Comparison of ENCODE assay signal across 21 mouse cellular contexts in genomic region chr19:37044431-37044830, GRCm38 (mm10).
DNase-seq lines count a peak whose midpoint lies in the region; ATAC-seq and TF ChIP-seq lines count a peak whose summit lies in the region.
"Had no signal": no experiment of that assay in that cellular context is flagged by ENCODE, and none has a peak within 500 bp of the region (broad histone marks: within the 10 kb centered on the region; RNA-seq: fewer than 3 reads in every experiment).

No protein-coding gene starts in this region.

- H3K27me3 ChIP-seq in stomach, postnatal 0 days (ENCODE audit: control insufficient read depth, insufficient read depth, low read length) = no peaks in the 10 kb centered on the region
- H3K27me3 ChIP-seq: embryonic facial prominence, embryonic 15.5 days; heart, embryonic 13.5 days; hindbrain, embryonic 12.5 days had no signal

- no peak for TF ChIP-seq POLR2A in brain, embryonic 14.5 days (IDR thresholded peaks at IDR 0.05; ENCODE audit: borderline replicate concordance, extremely low read depth, insufficient read depth, insufficient read length, poor library complexity, severe bottlenecking)

- no peaks in the 10 kb centered on the region for H3K4me1 ChIP-seq in stomach, postnatal 0 days (replicated peaks; ENCODE audit: control insufficient read depth, insufficient read depth)
- H3K4me1 ChIP-seq: embryonic facial prominence, embryonic 15.5 days; heart, embryonic 13.5 days; hindbrain, embryonic 12.5 days had no signal

- peak; percentile 41 to 67 for DNase-seq in lung, adult 18-20 months
- DNase-seq in lung, postnatal 14 days = no peak
- DNase-seq in Muller cell, postnatal 12 days (ENCODE audit: inconsistent ontology term) = peak; percentile 26
- peak; percentile 51 for DNase-seq in brain, embryonic 14.5 days (ENCODE audit: low read depth)
- peak; percentile 36 for DNase-seq in stomach, postnatal 0 days (ENCODE audit: low spot score)
- DNase-seq: adrenal gland, adult 8-10 months; adrenal gland, postnatal 36 days; cerebellum, adult 11 months; cerebellum, adult 8-10 months; cerebellum, postnatal 14 days; embryo, embryonic 11 days; gastrocnemius, adult 2 months; gastrocnemius, postnatal 25 days; heart, adult 11 months; heart, postnatal 36 days had no signal

- no peak overlapping the region for H3K4me2 ChIP-seq in stomach, postnatal 0 days (replicated peaks; ENCODE audit: low read depth)
- H3K4me2 ChIP-seq: embryonic facial prominence, embryonic 15.5 days; heart, embryonic 13.5 days; hindbrain, embryonic 12.5 days had no signal

- TF ChIP-seq CTCF in brain, embryonic 14.5 days (IDR thresholded peaks at IDR 0.05; ENCODE audit: borderline replicate concordance, extremely low read depth, insufficient read depth, insufficient read length) = no peak
- no peak for TF ChIP-seq CTCF in stomach, postnatal 0 days (IDR thresholded peaks at IDR 0.05; ENCODE audit: low read depth)

- H3K9me3 ChIP-seq in stomach, postnatal 0 days (ENCODE audit: control insufficient read depth, low read length) = no peaks in the 10 kb centered on the region
- H3K9me3 ChIP-seq: embryonic facial prominence, embryonic 15.5 days; heart, embryonic 13.5 days; hindbrain, embryonic 12.5 days had no signal

- H3K9ac ChIP-seq in stomach, postnatal 0 days (ENCODE audit: low read length) = no peak overlapping the region
- H3K9ac ChIP-seq: embryonic facial prominence, embryonic 15.5 days; heart, embryonic 13.5 days; hindbrain, embryonic 12.5 days had no signal

- no peak overlapping the region for H3K4me3 ChIP-seq in stomach, postnatal 0 days (ENCODE audit: low read depth, low read length)
- H3K4me3 ChIP-seq: embryonic facial prominence, embryonic 15.5 days; erythroblast, embryonic 14.5 days; gastrocnemius, adult 2 months; heart, embryonic 13.5 days; hindbrain, embryonic 12.5 days had no signal

- no peaks in the 10 kb centered on the region for H3K36me3 ChIP-seq in stomach, postnatal 0 days (ENCODE audit: control insufficient read depth, insufficient read depth, low read length)
- H3K36me3 ChIP-seq: embryonic facial prominence, embryonic 15.5 days; hindbrain, embryonic 12.5 days had no signal

- no peak for TF ChIP-seq EP300 in stomach, postnatal 0 days (optimal IDR thresholded peaks at IDR 0.05)

- no peak overlapping the region for H3K27ac ChIP-seq in stomach, postnatal 0 days (replicated peaks)
- H3K27ac ChIP-seq: embryonic facial prominence, embryonic 15.5 days; gastrocnemius, adult 2 months; heart, embryonic 13.5 days; hindbrain, embryonic 12.5 days had no signal

- 62% methylated on average over 10 of the region's 10 CpGs for WGBS in stomach, postnatal 0 days

- ATAC-seq in stomach, postnatal 0 days (ENCODE audit: low FRiP score, low TSS enrichment) = peak; percentile 45; the same call in 1 of the 2 replicates
- no peak for ATAC-seq in granulocyte monocyte progenitor cell, adult 5-6 weeks (replicated peaks; ENCODE audit: poor library complexity, severe bottlenecking)
- ATAC-seq: hindbrain, embryonic 16.5 days had no signal
